Mouse (Mus musculus): ENCODE data around the gene Spred2. TPM values are rescaled to one million over a fixed set of nuclear protein-coding genes. Genes with fewer than 3 reads are reported as not detected.

The Spred2 gene
- polyA plus RNA-seq, 1 experiment from 2014 or later, result 4.7 TPM

GRCm38 (mm10) chr11:19929087-19929865 is 5.1 kb downstream of the Spred2 start:
- 87% methylated on average over 11 of the region's 11 CpGs for WGBS
- DNase-seq (ENCODE audit: low spot score), result no peak
- H3K9me3 ChIP-seq, result no peaks in the 10 kb centered on the region
- H3K27ac ChIP-seq, result no peak overlapping the region
- H3K27me3 ChIP-seq (ENCODE audit: insufficient read depth, poor library complexity, severe bottlenecking), result no peaks in the 10 kb centered on the region
- H3K4me3 ChIP-seq, result no peak overlapping the region
- H3K4me1 ChIP-seq (replicated peaks), result peaks cover 29% of the 10 kb centered on the region
- peaks cover 8% of the 10 kb centered on the region for H3K36me3 ChIP-seq

DNA sequence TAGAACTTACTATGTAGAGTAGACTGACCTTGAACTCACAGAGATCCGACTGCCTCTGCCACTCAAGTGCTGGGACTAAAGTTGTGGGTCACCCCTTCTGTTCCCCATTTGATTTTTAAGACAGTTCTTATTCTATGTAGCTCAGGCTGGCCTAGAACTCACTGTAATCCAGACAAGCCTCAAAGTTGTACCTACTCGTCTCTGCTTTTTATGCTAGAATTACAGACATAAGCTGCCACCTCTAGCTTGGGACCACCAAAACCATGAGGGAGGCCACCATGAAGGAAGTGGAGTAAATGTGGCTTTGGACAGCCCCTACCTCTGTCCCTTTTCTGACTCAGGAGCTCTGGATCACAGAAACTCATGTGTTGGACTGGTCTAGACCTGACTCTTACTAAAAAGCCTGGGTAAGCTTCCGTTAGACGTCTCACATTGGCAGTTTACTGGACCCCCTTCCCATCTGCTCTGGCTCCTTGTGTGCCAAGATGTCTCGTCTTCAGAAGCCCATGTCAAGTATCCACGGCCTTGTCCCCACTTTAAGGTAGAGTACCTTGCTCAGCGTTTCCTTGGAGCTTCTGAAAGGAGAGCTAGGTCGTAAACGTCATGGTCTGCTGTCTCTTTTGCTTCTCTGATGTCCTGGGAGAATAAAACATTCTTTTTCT is 7.5 kb downstream of the Spred2 start:
- DNase-seq (ENCODE audit: low spot score), result no peak
- Histone ChIP-seq H3K27ac (no peak overlapping the region), H3K9me3 (no peaks in the 10 kb centered on the region), H3K36me3 (peaks cover 8% of the 10 kb centered on the region), H3K4me3 (no peak overlapping the region), H3K27me3 (ENCODE audit: insufficient read depth, poor library complexity, severe bottlenecking) (no peaks in the 10 kb centered on the region), H3K4me1 (replicated peaks) (peaks cover 27% of the 10 kb centered on the region)
- WGBS, result 92% methylated on average over 9 of the region's 9 CpGs

DNA sequence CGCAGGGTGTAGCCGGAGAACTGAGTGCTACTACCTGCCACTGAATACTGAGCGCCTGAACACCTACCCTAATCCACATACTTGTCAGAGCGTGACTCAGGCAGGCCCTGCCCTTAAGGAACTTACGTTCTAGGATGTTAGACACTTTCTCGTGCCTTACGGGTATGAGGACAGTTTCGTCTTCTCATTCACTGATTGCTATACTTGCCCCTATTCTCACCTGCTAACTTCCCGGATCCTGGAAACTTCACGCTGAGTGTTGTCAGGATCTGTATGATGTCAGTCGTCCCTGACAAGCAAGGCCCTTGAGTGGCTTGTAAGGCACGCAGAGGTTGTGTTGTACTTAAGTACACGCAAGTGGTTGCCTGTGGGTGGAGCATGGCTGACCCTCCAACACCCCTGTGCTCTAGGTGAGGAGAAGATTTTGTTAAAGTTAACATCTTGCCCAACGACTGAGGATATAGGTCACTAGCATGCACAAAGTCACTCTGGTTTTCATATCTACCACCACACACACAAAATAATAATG is 8.9 kb downstream of the Spred2 start:
- no peaks in the 10 kb centered on the region for H3K9me3 ChIP-seq
- peaks cover 8% of the 10 kb centered on the region for H3K36me3 ChIP-seq
- 91% methylated on average over 14 of the region's 14 CpGs for WGBS
- no peak overlapping the region for H3K4me3 ChIP-seq
- peaks cover 25% of the 10 kb centered on the region for H3K4me1 ChIP-seq (replicated peaks)
- no peak overlapping the region for H3K27ac ChIP-seq
- no peaks in the 10 kb centered on the region for H3K27me3 ChIP-seq (ENCODE audit: insufficient read depth, poor library complexity, severe bottlenecking)
- DNase-seq (ENCODE audit: low spot score), result no peak

DNA sequence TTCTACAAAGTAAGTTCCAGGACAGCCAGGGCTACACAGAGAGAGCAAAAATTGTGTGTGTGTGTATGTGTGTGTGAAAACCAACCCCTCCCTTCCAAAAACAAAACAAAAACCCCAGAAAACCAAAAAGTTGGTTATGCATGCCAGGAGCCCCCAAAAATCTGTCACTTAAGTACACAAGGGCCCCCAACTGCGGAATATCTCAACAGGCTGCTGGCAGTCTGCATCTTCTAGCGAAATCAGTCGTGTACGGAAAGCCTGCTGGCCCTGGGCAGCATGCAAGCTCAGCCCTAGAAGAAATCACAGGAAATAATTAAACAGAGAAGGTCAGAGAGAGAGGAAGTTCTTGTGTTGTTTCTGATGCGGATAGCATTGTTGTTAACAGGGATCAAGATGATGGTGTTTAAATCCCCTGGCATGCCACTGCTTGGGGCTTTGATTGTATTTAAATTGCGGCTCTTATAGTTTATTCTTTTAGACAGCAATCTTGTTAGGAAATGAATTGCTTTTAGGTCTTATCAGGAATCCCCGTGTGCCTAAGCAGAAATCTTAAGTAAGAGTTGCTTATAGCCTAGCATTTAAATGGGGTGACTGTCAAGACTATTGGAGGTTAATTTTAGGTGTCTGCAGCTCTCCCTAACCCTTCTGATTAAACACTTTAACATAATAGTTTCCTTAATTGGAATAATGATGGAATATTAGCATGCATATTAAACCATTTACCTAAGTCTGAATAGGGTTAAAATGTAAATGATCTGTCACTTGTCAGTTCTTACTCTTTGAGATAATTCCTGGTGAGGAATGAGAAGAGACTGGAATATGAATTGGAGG is 11.6 kb downstream of the Spred2 start:
- no peaks in the 10 kb centered on the region for H3K27me3 ChIP-seq (ENCODE audit: insufficient read depth, poor library complexity, severe bottlenecking)
- DNase-seq (ENCODE audit: low spot score), result no peak
- peaks cover 18% of the 10 kb centered on the region for H3K36me3 ChIP-seq
- no peak overlapping the region for H3K4me3 ChIP-seq
- no peaks in the 10 kb centered on the region for H3K9me3 ChIP-seq
- 71% methylated on average over 7 of the region's 7 CpGs for WGBS
- H3K27ac ChIP-seq, result no peak overlapping the region
- H3K4me1 ChIP-seq (replicated peaks), result 0 out of 2 replicates have a peak, but pooled peaks cover 13% of the 10 kb centered on the region

- Histone ChIP-seq H3K27me3 (ENCODE audit: insufficient read depth, poor library complexity, severe bottlenecking) (no peaks in the 10 kb centered on the region), H3K27ac (no peak overlapping the region), H3K36me3 (peaks cover 17% of the 10 kb centered on the region), H3K9me3 (no peaks in the 10 kb centered on the region), H3K4me1 (replicated peaks) (0 out of 2 replicates have a peak, but pooled peaks cover 13% of the 10 kb centered on the region), H3K4me3 (no peak overlapping the region)
- 93% methylated on average over 10 of the region's 10 CpGs for WGBS
- DNase-seq (ENCODE audit: low spot score), result no peak
These were observed 14.4 kb downstream of the Spred2 start for GRCm38 (mm10) chr11:19938456-19939004.

DNA sequence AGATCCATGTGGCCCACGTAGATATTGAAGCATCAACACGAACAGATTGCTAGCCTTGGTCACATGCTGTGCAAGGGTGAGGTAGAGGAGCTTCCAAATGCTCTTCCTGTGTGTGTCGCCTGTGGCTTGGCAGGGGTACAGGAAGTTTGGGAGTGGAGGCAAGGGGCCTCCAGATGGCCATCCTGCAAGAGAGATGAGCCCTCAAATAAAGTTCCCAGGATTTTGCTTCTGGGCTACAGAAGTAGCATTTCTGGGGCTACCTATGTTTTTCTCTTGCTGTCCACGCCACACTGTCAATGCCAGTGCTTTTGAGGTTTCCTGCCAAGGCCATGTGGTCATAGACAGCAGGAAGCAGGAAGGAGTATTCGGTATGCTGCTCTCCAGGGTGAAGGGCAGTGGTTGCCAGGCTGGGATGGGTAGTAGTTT is 15.1 kb downstream of the Spred2 start:
- Histone ChIP-seq H3K4me3 (no peak overlapping the region), H3K9me3 (no peaks in the 10 kb centered on the region), H3K27ac (no peak overlapping the region), H3K27me3 (ENCODE audit: insufficient read depth, poor library complexity, severe bottlenecking) (no peaks in the 10 kb centered on the region), H3K4me1 (replicated peaks) (0 out of 2 replicates have a peak, but pooled peaks cover 13% of the 10 kb centered on the region), H3K36me3 (peaks cover 23% of the 10 kb centered on the region)
- 79% methylated on average over 5 of the region's 5 CpGs for WGBS
- no peak for DNase-seq (ENCODE audit: low spot score)

- no peaks in the 10 kb centered on the region for H3K27me3 ChIP-seq (ENCODE audit: insufficient read depth, poor library complexity, severe bottlenecking)
- WGBS, result 88% methylated on average over 8 of the region's 8 CpGs
- no peak for DNase-seq (ENCODE audit: low spot score)
- no peaks in the 10 kb centered on the region for H3K9me3 ChIP-seq
- H3K36me3 ChIP-seq, result peaks cover 28% of the 10 kb centered on the region
- no peak overlapping the region for H3K4me3 ChIP-seq
- no peak overlapping the region for H3K27ac ChIP-seq
- H3K4me1 ChIP-seq (replicated peaks), result 0 out of 2 replicates have a peak, but pooled peaks cover 13% of the 10 kb centered on the region
These were observed 15.7 kb downstream of the Spred2 start for GRCm38 (mm10) chr11:19939831-19940230.

GRCm38 (mm10) chr11:19941156-19941777 is 17.1 kb downstream of the Spred2 start:
- Histone ChIP-seq H3K27ac (no peak overlapping the region), H3K27me3 (ENCODE audit: insufficient read depth, poor library complexity, severe bottlenecking) (no peaks in the 10 kb centered on the region), H3K4me1 (replicated peaks) (0 out of 2 replicates have a peak, but pooled peaks cover 5% of the 10 kb centered on the region), H3K4me3 (no peak overlapping the region), H3K36me3 (peaks cover 42% of the 10 kb centered on the region), H3K9me3 (peaks cover 7% of the 10 kb centered on the region; the same call in 1 of the 2 replicates)
- WGBS, result 90% methylated on average over 12 of the region's 12 CpGs
- no peak for DNase-seq (ENCODE audit: low spot score)

GRCm38 (mm10) chr11:19941978-19942377 is 17.8 kb downstream of the Spred2 start:
- Histone ChIP-seq H3K9me3 (peaks cover 7% of the 10 kb centered on the region; the same call in 1 of the 2 replicates), H3K36me3 (peaks cover 45% of the 10 kb centered on the region), H3K27ac (no peak overlapping the region), H3K4me3 (no peak overlapping the region), H3K4me1 (replicated peaks) (no peaks in the 10 kb centered on the region), H3K27me3 (ENCODE audit: insufficient read depth, poor library complexity, severe bottlenecking) (no peaks in the 10 kb centered on the region)
- no peak for DNase-seq (ENCODE audit: low spot score)
- WGBS, result 88% methylated on average over 4 of the region's 4 CpGs

DNA sequence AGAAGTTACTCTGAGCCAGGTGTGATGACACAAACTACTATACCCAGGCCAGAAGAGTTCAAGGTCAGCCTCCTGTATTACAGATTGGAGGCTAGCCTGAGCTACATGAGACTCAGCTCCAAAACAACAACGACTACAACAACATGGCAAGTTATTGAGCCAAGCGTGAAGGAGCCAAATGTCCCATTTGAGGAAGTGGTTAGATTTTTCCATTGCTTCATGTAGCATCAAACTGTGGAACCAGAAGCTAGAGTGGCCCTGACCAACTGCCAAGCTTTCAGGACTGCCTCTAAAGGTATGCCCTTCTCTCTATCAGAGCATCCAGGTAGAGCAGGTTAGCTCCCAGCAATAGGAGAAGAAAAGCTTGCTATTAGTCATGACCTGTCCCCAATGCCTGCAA is 19.6 kb downstream of the Spred2 start:
- WGBS, result 94% methylated on average over 2 of the region's 2 CpGs
- Histone ChIP-seq H3K4me3 (no peak overlapping the region), H3K27ac (no peak overlapping the region), H3K27me3 (ENCODE audit: insufficient read depth, poor library complexity, severe bottlenecking) (no peaks in the 10 kb centered on the region), H3K36me3 (peaks cover 45% of the 10 kb centered on the region), H3K4me1 (replicated peaks) (peaks cover 12% of the 10 kb centered on the region), H3K9me3 (peaks cover 7% of the 10 kb centered on the region; the same call in 1 of the 2 replicates)
- no peak for DNase-seq (ENCODE audit: low spot score)

DNA sequence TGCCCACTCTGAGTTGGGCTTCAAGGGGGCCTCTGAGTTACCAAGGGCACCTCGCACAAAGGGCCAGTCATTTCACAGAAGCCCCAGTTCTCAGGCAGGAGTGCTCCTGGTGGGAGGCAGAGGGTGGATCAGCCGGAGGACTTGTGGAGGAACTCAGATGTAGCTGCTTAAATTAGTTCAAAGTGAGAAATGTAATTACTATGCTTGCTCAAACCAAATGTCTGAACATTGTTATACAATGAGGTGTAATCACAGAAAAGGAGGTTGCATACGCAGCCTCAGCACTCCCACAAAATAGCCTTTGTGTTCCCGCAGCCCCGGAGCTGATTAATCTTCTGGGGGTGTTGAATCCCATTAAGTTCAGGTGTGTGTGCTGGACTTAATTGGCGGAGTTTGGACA is 20.5 kb downstream of the Spred2 start:
- WGBS, result 86% methylated on average over 6 of the region's 6 CpGs
- H3K9me3 ChIP-seq, result peaks cover 7% of the 10 kb centered on the region; the same call in 1 of the 2 replicates
- H3K27me3 ChIP-seq (ENCODE audit: insufficient read depth, poor library complexity, severe bottlenecking), result no peaks in the 10 kb centered on the region
- peaks cover 45% of the 10 kb centered on the region for H3K36me3 ChIP-seq
- peaks cover 12% of the 10 kb centered on the region for H3K4me1 ChIP-seq (replicated peaks)
- no peak overlapping the region for H3K4me3 ChIP-seq
- no peak for DNase-seq (ENCODE audit: low spot score)
- no peak overlapping the region for H3K27ac ChIP-seq

- DNase-seq (ENCODE audit: low spot score), result no peak
- Histone ChIP-seq H3K4me1 (replicated peaks) (peaks cover 24% of the 10 kb centered on the region), H3K27me3 (ENCODE audit: insufficient read depth, poor library complexity, severe bottlenecking) (no peaks in the 10 kb centered on the region), H3K4me3 (no peak overlapping the region), H3K9me3 (peaks cover 7% of the 10 kb centered on the region; the same call in 1 of the 2 replicates), H3K27ac (no peak overlapping the region), H3K36me3 (peaks cover 31% of the 10 kb centered on the region)
- WGBS, result 92% methylated on average over 7 of the region's 7 CpGs
These were observed 22.5 kb downstream of the Spred2 start for GRCm38 (mm10) chr11:19946721-19947120.
